Mouse (Mus musculus) thymus, adult 2 months (tissue): ENCODE measurements around the gene Olfr1130.

Experiments
- CTCF ChIP-seq: fragments of 200-500 bp; IDR thresholded peaks from 2 replicates; pipeline ENCODE4 v1.5.1; 2012; ENCODE audit warnings: mild to moderate bottlenecking, control low read depth, low read length, moderate library complexity, borderline replicate concordance; ENCODE audit not compliant: control insufficient read depth, poor library complexity, insufficient read depth; ENCODE audit errors: extremely low read depth
- POLR2A ChIP-seq: fragments of 200-500 bp; IDR thresholded peaks from 2 replicates; pipeline ENCODE4 v1.6.1; 2012; ENCODE audit warnings: mild to moderate bottlenecking, low read length, control low read depth, moderate library complexity; ENCODE audit not compliant: control insufficient read depth, poor library complexity, insufficient read depth; ENCODE audit errors: extremely low read depth

GRCm38 (mm10) chr2:87626804-87627203, 20.8 kb downstream of the Olfr1130 start, which contains the start of gene Olfr1131:
- TF ChIP-seq CTCF = no peak
- no peak for TF ChIP-seq POLR2A
